Mouse (Mus musculus) liver, postnatal 0 days (tissue): Measurements from ENCODE around the gene Sf3a1.

ENCODE experiments used
- CTCF ChIP-seq: sonication (generic); IDR thresholded peaks from 2 replicates; pipeline ENCODE4 v1.5.1; 2016; ENCODE audit warnings: antibody characterized with exemption, low read depth
- EP300 ChIP-seq: IDR thresholded peaks from 2 replicates; pipeline ENCODE4 v1.6.1; 2016; ENCODE audit warnings: antibody characterized with exemption, low read depth, mild to moderate bottlenecking

GRCm38 (mm10) chr11:4217914-4218629 lies 57.9 kb downstream of the Sf3a1 start, which contains the start of gene Castor1:
- no peak for TF ChIP-seq CTCF
- TF ChIP-seq EP300, result no peak
